31 mouse cellular contexts compared by ENCODE assay signal in genomic region chr7:6378441-6378840, GRCm38 (mm10). TPM values are rescaled to one million over a fixed set of nuclear protein-coding genes. Genes with fewer than 3 reads are reported as not detected.
DNase-seq lines count a peak whose midpoint lies in the region; ATAC-seq and TF ChIP-seq lines count a peak whose summit lies in the region.
"Had no signal": no experiment of that assay in that cellular context is flagged by ENCODE, and none has a peak within 500 bp of the region (broad histone marks: within the 10 kb centered on the region; RNA-seq: fewer than 3 reads in every experiment).

No protein-coding gene starts in this region.

- peaks cover 4% of the 10 kb centered on the region; the same call in 1 of the 2 replicates for H3K4me1 ChIP-seq in hindbrain, postnatal 0 days (ENCODE audit: insufficient read depth, low read length)

- no peak overlapping the region for H3K27ac ChIP-seq in hindbrain, postnatal 0 days
- H3K27ac ChIP-seq: heart, embryonic 10.5 days; hindbrain, embryonic 15.5 days; intestine, embryonic 15.5 days; limb, embryonic 15.5 days; midbrain, embryonic 15.5 days; neural tube, embryonic 13.5 days; stomach, embryonic 15.5 days had no signal

- no peak for TF ChIP-seq CTCF in hindbrain, postnatal 0 days (IDR thresholded peaks at IDR 0.05; ENCODE audit: low read depth)

- 84% methylated on average over 8 of the region's 8 CpGs for WGBS in hindbrain, postnatal 0 days

- H3K9ac ChIP-seq in hindbrain, postnatal 0 days (replicated peaks; ENCODE audit: low read length): no peak overlapping the region
- H3K9ac ChIP-seq: hindbrain, embryonic 15.5 days; intestine, embryonic 15.5 days; limb, embryonic 15.5 days; midbrain, embryonic 15.5 days; neural tube, embryonic 13.5 days; stomach, embryonic 15.5 days had no signal

- no peaks in the 10 kb centered on the region for H3K9me3 ChIP-seq in hindbrain, postnatal 0 days (ENCODE audit: low read length)
- H3K9me3 ChIP-seq: heart, embryonic 10.5 days; hindbrain, embryonic 15.5 days; intestine, embryonic 15.5 days; limb, embryonic 15.5 days; midbrain, embryonic 15.5 days; neural tube, embryonic 13.5 days; stomach, embryonic 15.5 days had no signal

- no peaks in the 10 kb centered on the region for H3K27me3 ChIP-seq in hindbrain, postnatal 0 days (ENCODE audit: insufficient read depth, low read length)
- H3K27me3 ChIP-seq: hindbrain, embryonic 15.5 days; intestine, embryonic 15.5 days; limb, embryonic 15.5 days; midbrain, embryonic 15.5 days; neural tube, embryonic 13.5 days; stomach, embryonic 15.5 days had no signal

- no peak for ATAC-seq in erythroid progenitor cell, adult 5-6 weeks (replicated peaks; ENCODE audit: low FRiP score, poor library complexity, severe bottlenecking)
- no peak for ATAC-seq in hindbrain, postnatal 0 days
- no peak for ATAC-seq in megakaryocyte-erythroid progenitor cell, adult 5-6 weeks (replicated peaks; ENCODE audit: low FRiP score, low TSS enrichment, poor library complexity, severe bottlenecking)
- ATAC-seq: forebrain, embryonic 14.5 days; intestine, embryonic 15.5 days; midbrain, embryonic 15.5 days had no signal

- H3K4me2 ChIP-seq in hindbrain, postnatal 0 days (ENCODE audit: low read depth, low read length): no peak overlapping the region
- H3K4me2 ChIP-seq: hindbrain, embryonic 15.5 days; intestine, embryonic 15.5 days; limb, embryonic 15.5 days; midbrain, embryonic 15.5 days; neural tube, embryonic 13.5 days; stomach, embryonic 15.5 days had no signal

- H3K36me3 ChIP-seq in hindbrain, postnatal 0 days (ENCODE audit: insufficient read depth, low read length): 0 out of 2 replicates have a peak, but pooled peaks cover 12% of the 10 kb centered on the region
- H3K36me3 ChIP-seq: heart, embryonic 10.5 days; intestine, embryonic 15.5 days; stomach, embryonic 15.5 days had no signal

- no peak overlapping the region for H3K4me3 ChIP-seq in hindbrain, postnatal 0 days (ENCODE audit: low read length)
- H3K4me3 ChIP-seq: heart, embryonic 10.5 days; hindbrain, embryonic 15.5 days; intestine, embryonic 15.5 days; limb, embryonic 15.5 days; midbrain, embryonic 15.5 days; myocyte; neural tube, embryonic 13.5 days; stomach, embryonic 15.5 days had no signal

- DNase-seq in layer of hippocampus, adult 11-12 months (ENCODE audit: low spot score): peak; percentile 52
- no peak for DNase-seq in layer of hippocampus, postnatal 10 days (ENCODE audit: low spot score in 2 of 2)
- DNase-seq in brain, adult 2 months (ENCODE audit: low read depth, low spot score): peak; percentile 89
- DNase-seq in left cerebral cortex, adult 18-20 months (ENCODE audit: low spot score in 2 of 2): peak; percentile 53 to 73
- DNase-seq in right cerebral cortex, adult 2 months (ENCODE audit: low spot score in 2 of 2): peak; percentile 73 to 77
- DNase-seq in hindbrain, postnatal 0 days (ENCODE audit: low spot score): no peak
- DNase-seq: adrenal gland, postnatal 25 days; cerebellum, adult 9-10 months; gastrocnemius, postnatal 36 days; kidney, adult 9 months; kidney, postnatal 25 days; lung, postnatal 4 days; thymus, adult 18-20 months; thymus, postnatal 36 days had no signal

RNA-seq across cellular contexts. Expression of gene Zfp28, which starts 4.7 kb away (rescaled TPM):
- total RNA-seq in layer of hippocampus, postnatal 10 days (2021): 10 to 100 TPM in 1 of 2 experiments, 1 to 10 TPM in 1; 8.6 to 10.3 TPM
- 1 to 10 TPM; 7.7 to 8.6 TPM for total RNA-seq in left cerebral cortex, adult 18-20 months (2021)
- not detected in 2 replicates for total RNA-seq in erythroid progenitor cell, adult 5-6 weeks (2015; ENCODE audit: low replicate concordance)
- 0.51 TPM in 1 of 2 replicates, not detected in the other for total RNA-seq in erythroid progenitor cell, adult 5-6 weeks (2017; ENCODE audit: low replicate concordance)
- 6.2 and 11.2 TPM in 2 replicates for total RNA-seq in hindbrain, postnatal 0 days (2014; rRNA removed)
- 18.1 and 18.2 TPM in 2 replicates for polyA plus RNA-seq in hindbrain, postnatal 0 days (2015; fragmentation: Nextera tagmentation; extraction: Ambion mirVana)
- 0.49 and 1.4 TPM in 2 replicates for total RNA-seq in megakaryocyte-erythroid progenitor cell, adult 5-6 weeks (2014; fragmentation: Nextera tagmentation)
- total RNA-seq in megakaryocyte-erythroid progenitor cell, adult 5-6 weeks (2017): 0.89 and 6.2 TPM in 2 replicates

RNA-seq across cellular contexts. Expression of gene Zfp78, which starts 15.4 kb away (rescaled TPM):
- 1 to 10 TPM; 5.2 to 5.8 TPM for total RNA-seq in layer of hippocampus, postnatal 10 days (2021)
- total RNA-seq in left cerebral cortex, adult 18-20 months (2021): 1 to 10 TPM; 4.1 to 5.2 TPM
- total RNA-seq in erythroid progenitor cell, adult 5-6 weeks (2015; ENCODE audit: low replicate concordance): 1.7 TPM in 1 of 2 replicates, not detected in the other
- 1.2 TPM in 1 of 2 replicates, not detected in the other for total RNA-seq in erythroid progenitor cell, adult 5-6 weeks (2017; ENCODE audit: low replicate concordance)
- total RNA-seq in hindbrain, postnatal 0 days (2014; rRNA removed): 1.3 and 2.6 TPM in 2 replicates
- 1.8 and 2.8 TPM in 2 replicates for polyA plus RNA-seq in hindbrain, postnatal 0 days (2015; fragmentation: Nextera tagmentation; extraction: Ambion mirVana)
- total RNA-seq in megakaryocyte-erythroid progenitor cell, adult 5-6 weeks (2014; fragmentation: Nextera tagmentation): 2.8 and 7.0 TPM in 2 replicates
- total RNA-seq in megakaryocyte-erythroid progenitor cell, adult 5-6 weeks (2017): 3.6 and 3.7 TPM in 2 replicates

RNA-seq across cellular contexts. Expression of gene Smim17, which starts 20.1 kb away (rescaled TPM):
- 10 to 100 TPM; 18.5 to 19.0 TPM for total RNA-seq in layer of hippocampus, postnatal 10 days (2021)
- 10 to 100 TPM; 14.0 to 14.5 TPM for total RNA-seq in left cerebral cortex, adult 18-20 months (2021)
- total RNA-seq in erythroid progenitor cell, adult 5-6 weeks (2015; ENCODE audit: low replicate concordance): not detected in 2 replicates
- total RNA-seq in erythroid progenitor cell, adult 5-6 weeks (2017; ENCODE audit: low replicate concordance): not detected in 2 replicates
- total RNA-seq in hindbrain, postnatal 0 days (2014; rRNA removed): 16.9 and 18.2 TPM in 2 replicates
- 6.2 and 7.7 TPM in 2 replicates for polyA plus RNA-seq in hindbrain, postnatal 0 days (2015; fragmentation: Nextera tagmentation; extraction: Ambion mirVana)
- total RNA-seq in megakaryocyte-erythroid progenitor cell, adult 5-6 weeks (2014; fragmentation: Nextera tagmentation): not detected in 2 replicates
- not detected in 2 replicates for total RNA-seq in megakaryocyte-erythroid progenitor cell, adult 5-6 weeks (2017)
- total RNA-seq: adrenal gland, postnatal 25 days; hematopoietic stem cell, adult 5-6 weeks had no signal
- polyA plus RNA-seq: liver, embryonic 16.5 days; myocyte had no signal

RNA-seq across cellular contexts. Expression of gene Gm20715, which starts 31.6 kb away (rescaled TPM):
- total RNA-seq in layer of hippocampus, postnatal 10 days (2021): under 1 TPM; 0.09 to 0.14 TPM
- total RNA-seq in left cerebral cortex, adult 18-20 months (2021): under 1 TPM; 0.21 to 0.28 TPM
- not detected in 2 replicates for total RNA-seq in erythroid progenitor cell, adult 5-6 weeks (2015; ENCODE audit: low replicate concordance)
- total RNA-seq in erythroid progenitor cell, adult 5-6 weeks (2017; ENCODE audit: low replicate concordance): not detected in 2 replicates
- total RNA-seq in hindbrain, postnatal 0 days (2014; rRNA removed): 0.26 TPM in 1 of 2 replicates, not detected in the other
- 0.04 TPM in 1 of 2 replicates, not detected in the other for polyA plus RNA-seq in hindbrain, postnatal 0 days (2015; fragmentation: Nextera tagmentation; extraction: Ambion mirVana)
- not detected in 2 replicates for total RNA-seq in megakaryocyte-erythroid progenitor cell, adult 5-6 weeks (2014; fragmentation: Nextera tagmentation)
- not detected in 2 replicates for total RNA-seq in megakaryocyte-erythroid progenitor cell, adult 5-6 weeks (2017)
- total RNA-seq: gastrocnemius, adult 18-20 months; gastrocnemius, postnatal 36 days; hematopoietic stem cell, adult 5-6 weeks had no signal
- polyA plus RNA-seq: embryonic facial prominence, embryonic 14.5 days; forebrain, embryonic 14.5 days; heart, embryonic 10.5 days; heart, postnatal 0 days; intestine, embryonic 15.5 days; limb, embryonic 15.5 days; liver, embryonic 16.5 days; lung, embryonic 16.5 days; myocyte; neural tube, embryonic 13.5 days; stomach, embryonic 15.5 days had no signal

RNA-seq across cellular contexts. Expression of gene Gm3854, which starts 34.9 kb away (rescaled TPM):
- total RNA-seq in layer of hippocampus, postnatal 10 days (2021): 1 to 10 TPM; 5.6 to 6.8 TPM
- total RNA-seq in left cerebral cortex, adult 18-20 months (2021): 1 to 10 TPM; 4.8 to 5.4 TPM
- not detected in 2 replicates for total RNA-seq in erythroid progenitor cell, adult 5-6 weeks (2015; ENCODE audit: low replicate concordance)
- not detected in 2 replicates for total RNA-seq in erythroid progenitor cell, adult 5-6 weeks (2017; ENCODE audit: low replicate concordance)
- 2.7 and 3.1 TPM in 2 replicates for total RNA-seq in hindbrain, postnatal 0 days (2014; rRNA removed)
- 4.6 and 5.0 TPM in 2 replicates for polyA plus RNA-seq in hindbrain, postnatal 0 days (2015; fragmentation: Nextera tagmentation; extraction: Ambion mirVana)
- 0.11 and 0.87 TPM in 2 replicates for total RNA-seq in megakaryocyte-erythroid progenitor cell, adult 5-6 weeks (2014; fragmentation: Nextera tagmentation)
- 0.30 and 1.1 TPM in 2 replicates for total RNA-seq in megakaryocyte-erythroid progenitor cell, adult 5-6 weeks (2017)

Comparison
In these comparisons a context has a peak if more than half of its experiments do, and no peak if none do; other contexts are left out.
1. DNase-seq: peak in layer of hippocampus, adult 11-12 months (single experiment), brain, adult 2 months (single experiment), left cerebral cortex, adult 18-20 months (2 of 2) and right cerebral cortex, adult 2 months (2 of 2); none in layer of hippocampus, postnatal 10 days (0 of 2) and hindbrain, postnatal 0 days (single experiment).
2. RNA of gene Smim17, which starts 20.1 kb away (total RNA-seq): 18.5 to 19.0 TPM in layer of hippocampus, postnatal 10 days, 16.9 to 18.2 TPM in hindbrain, postnatal 0 days and 14.0 to 14.5 TPM in left cerebral cortex, adult 18-20 months; not detected in erythroid progenitor cell, adult 5-6 weeks and not detected in megakaryocyte-erythroid progenitor cell, adult 5-6 weeks; every median in the first group is over 10 times any median in the second.